Mouse (Mus musculus): ENCODE results near the gene Cdkal1.

DNA sequence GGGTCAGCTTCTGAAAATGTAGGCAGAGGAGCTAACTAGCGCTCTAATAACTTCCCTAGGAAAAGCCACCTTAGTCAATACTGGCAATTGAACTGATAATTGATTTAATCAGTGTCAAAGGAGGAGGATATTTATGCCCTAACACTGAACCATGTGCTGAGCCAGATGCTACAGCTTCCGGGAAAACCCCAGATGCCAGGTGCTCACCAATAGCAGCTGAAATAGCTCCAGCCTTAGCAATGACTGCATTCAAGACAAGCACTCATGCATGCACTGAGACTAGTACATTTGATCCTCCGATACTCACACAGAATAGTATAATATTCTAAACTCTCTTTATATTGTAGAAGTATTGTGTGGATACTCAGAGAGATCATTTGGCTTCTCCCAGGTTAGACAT is 368.8 kb downstream of the Cdkal1 start:
- no peak for TF ChIP-seq ZC3H11A (IDR thresholded peaks at IDR 0.05; ENCODE audit: borderline replicate concordance, low read depth, low read length)
- no peak for TF ChIP-seq ZNF384 (IDR thresholded peaks at IDR 0.05; ENCODE audit: low read depth, low read length)
- no peak for TF ChIP-seq CHD2 (IDR thresholded peaks at IDR 0.05; ENCODE audit: low read depth, low read length)
- no peak for TF ChIP-seq MAFK (IDR thresholded peaks at IDR 0.05; ENCODE audit: insufficient read depth, low read depth, low read length)
- TF ChIP-seq HCFC1 (IDR thresholded peaks at IDR 0.05; ENCODE audit: borderline replicate concordance, insufficient read depth, low read length), result no peak

All from ES-E14 (cell line).